In genomic region chr1:164152836-164153235, GRCm38 (mm10) we compare ENCODE assay signal across 31 mouse cellular contexts. TPM values are rescaled to one million over a fixed set of nuclear protein-coding genes. Genes with fewer than 3 reads are reported as not detected.
DNase-seq lines count a peak whose midpoint lies in the region; ATAC-seq and TF ChIP-seq lines count a peak whose summit lies in the region.
"Had no signal": no experiment of that assay in that cellular context is flagged by ENCODE, and none has a peak within 500 bp of the region (broad histone marks: within the 10 kb centered on the region; RNA-seq: fewer than 3 reads in every experiment).

No protein-coding gene starts in this region.

- H3K9me3 ChIP-seq in liver, embryonic 12.5 days (replicated peaks), result no peaks in the 10 kb centered on the region
- H3K9me3 ChIP-seq in liver, postnatal 0 days (ENCODE audit: low read length), result no peaks in the 10 kb centered on the region
- H3K9me3 ChIP-seq: forebrain, embryonic 12.5 days; G1E; heart, embryonic 10.5 days; heart, embryonic 15.5 days; limb, embryonic 13.5 days had no signal

- H3K36me3 ChIP-seq in liver, adult 2 months (ENCODE audit: control insufficient read depth, insufficient read depth, low read length), result peaks cover 18% of the 10 kb centered on the region
- no peaks in the 10 kb centered on the region for H3K36me3 ChIP-seq in liver, embryonic 12.5 days
- H3K36me3 ChIP-seq in liver, postnatal 0 days (replicated peaks; ENCODE audit: insufficient read depth, low read length), result no peaks in the 10 kb centered on the region
- H3K36me3 ChIP-seq: forebrain, embryonic 12.5 days; G1E; heart, embryonic 10.5 days; heart, embryonic 15.5 days; limb, embryonic 13.5 days had no signal

- WGBS in liver, adult 2 months, result 18% methylated on average over 5 of the region's 5 CpGs
- WGBS in liver, embryonic 12.5 days (ENCODE audit: insufficient replicate concordance), result 73% methylated on average over 5 of the region's 5 CpGs
- WGBS in liver, postnatal 0 days (ENCODE audit: insufficient replicate concordance), result 51% methylated on average over 5 of the region's 5 CpGs

- no peak for TF ChIP-seq POLR2A in liver, adult 2 months (IDR thresholded peaks at IDR 0.05; ENCODE audit: extremely low read depth, insufficient read depth, low read length)

- peaks cover 6% of the 10 kb centered on the region; the same call in 1 of the 2 replicates for H3K79me2 ChIP-seq in liver, adult 2 months (ENCODE audit: control insufficient read depth, insufficient read depth, low read length)

- 0 out of 2 replicates have a peak overlapping the region, but pooled peaks have one; percentile 38 for H3K9ac ChIP-seq in liver, adult 2 months (ENCODE audit: low read depth, low read length)
- no peak overlapping the region for H3K9ac ChIP-seq in liver, embryonic 12.5 days
- peak overlapping the region; percentile 54; the same call in 1 of the 2 replicates for H3K9ac ChIP-seq in liver, postnatal 0 days (replicated peaks)
- H3K9ac ChIP-seq: forebrain, embryonic 12.5 days; heart, embryonic 15.5 days; limb, embryonic 13.5 days; lung, embryonic 14.5 days had no signal

- peak overlapping the region; percentile 64; the same call in 1 of the 2 replicates for H3K4me3 ChIP-seq in liver, adult 2 months (ENCODE audit: insufficient read depth, low read depth, low read length)
- no peak overlapping the region for H3K4me3 ChIP-seq in liver, embryonic 12.5 days
- peak overlapping the region; percentile 52 for H3K4me3 ChIP-seq in liver, postnatal 0 days (ENCODE audit: low read depth, low read length)
- H3K4me3 ChIP-seq: forebrain, embryonic 12.5 days; heart, embryonic 10.5 days; heart, embryonic 15.5 days; layer of hippocampus, adult 2 months; left cerebral cortex, adult 2 months; limb, embryonic 13.5 days had no signal

- no peak for TF ChIP-seq CTCF in liver, adult 2 months (IDR thresholded peaks at IDR 0.05; ENCODE audit: low read depth, low read length)
- TF ChIP-seq CTCF in liver, postnatal 0 days (IDR thresholded peaks at IDR 0.05; ENCODE audit: low read depth), result no peak

- TF ChIP-seq EP300 in liver, postnatal 0 days (IDR thresholded peaks at IDR 0.05; ENCODE audit: low read depth), result peak; percentile 59; the same call in 1 of the 2 replicates

- no peak for ATAC-seq in liver, embryonic 12.5 days
- ATAC-seq in granulocyte monocyte progenitor cell, adult 5-6 weeks (replicated peaks; ENCODE audit: poor library complexity, severe bottlenecking), result peak; percentile 60
- no peak for ATAC-seq in liver, postnatal 0 days
- peak; percentile 29; the same call in 1 of the 2 replicates for ATAC-seq in neutrophil, adult 5-6 weeks (ENCODE audit: extremely low read depth, insufficient number of reproducible peaks, low FRiP score, poor library complexity, severe bottlenecking)
- ATAC-seq: hindbrain, embryonic 16.5 days had no signal

- peak; percentile 93 for DNase-seq in liver, adult 2 months (ENCODE audit: extremely low read depth, low read depth, low spot score)
- DNase-seq in liver, postnatal 0 days, result no peak
- no peak for DNase-seq in spleen, postnatal 14 days (ENCODE audit: low spot score in 2 of 2)
- DNase-seq in right cerebral cortex, postnatal 25 days, result no peak
- DNase-seq in adrenal gland, adult 18-20 months (ENCODE audit: low spot score in 2 of 2), result no peak
- DNase-seq: adrenal gland, postnatal 25 days; cerebellum, adult 18-20 months; cerebellum, postnatal 10 days; gastrocnemius, postnatal 14 days; kidney, adult 2 months; kidney, postnatal 36 days; lung, embryonic 14.5 days; midbrain, embryonic 14.5 days; right cerebral cortex, adult 18-20 months; right cerebral cortex, postnatal 4 days; thymus, postnatal 14 days had no signal

- peak overlapping the region; percentile 93 for H3K27ac ChIP-seq in liver, adult 2 months (replicated peaks; ENCODE audit: insufficient read depth, low read depth, low read length)
- no peak overlapping the region for H3K27ac ChIP-seq in liver, embryonic 12.5 days
- H3K27ac ChIP-seq in liver, postnatal 0 days (ENCODE audit: low read depth), result peak overlapping the region; percentile 89
- H3K27ac ChIP-seq: forebrain, embryonic 12.5 days; heart, embryonic 10.5 days; heart, embryonic 15.5 days; layer of hippocampus, adult 2 months; left cerebral cortex, adult 2 months; limb, embryonic 13.5 days had no signal

- no peaks in the 10 kb centered on the region for H3K27me3 ChIP-seq in liver, adult 2 months (ENCODE audit: control insufficient read depth, insufficient read depth, low read length)
- 0 out of 2 replicates have a peak, but pooled peaks cover 7% of the 10 kb centered on the region for H3K27me3 ChIP-seq in liver, embryonic 12.5 days (replicated peaks)
- H3K27me3 ChIP-seq in liver, postnatal 0 days (ENCODE audit: insufficient read depth, low read length), result no peaks in the 10 kb centered on the region
- H3K27me3 ChIP-seq: forebrain, embryonic 12.5 days had no signal

- H3K4me2 ChIP-seq in liver, embryonic 12.5 days, result no peak overlapping the region; the same call in 1 of the 2 replicates
- H3K4me2 ChIP-seq in liver, postnatal 0 days (ENCODE audit: low read depth, low read length), result peak overlapping the region; percentile 67
- H3K4me2 ChIP-seq: forebrain, embryonic 12.5 days; heart, embryonic 15.5 days; limb, embryonic 13.5 days; lung, embryonic 14.5 days had no signal

- peaks cover 21% of the 10 kb centered on the region for H3K4me1 ChIP-seq in liver, adult 2 months (ENCODE audit: control insufficient read depth, insufficient read depth, low read length)
- H3K4me1 ChIP-seq in liver, embryonic 12.5 days, result peaks cover 13% of the 10 kb centered on the region
- peaks cover 14% of the 10 kb centered on the region for H3K4me1 ChIP-seq in liver, postnatal 0 days (ENCODE audit: insufficient read depth)
- H3K4me1 ChIP-seq: forebrain, embryonic 12.5 days had no signal

RNA-seq across cellular contexts. Expression of gene F5, which starts 1.2 kb away (rescaled TPM):
- total RNA-seq in liver, adult 2 months (2014; rRNA removed), result 157 and 197 TPM in 2 replicates
- 77.7 and 79.8 TPM in 2 replicates for polyA plus RNA-seq in liver, adult 2 months (2012; rRNA removed)
- 6.2 and 7.0 TPM in 2 replicates for polyA plus RNA-seq in liver, embryonic 12.5 days (2016; fragmentation: Nextera tagmentation; extraction: Ambion mirVana)
- total RNA-seq in granulocyte monocyte progenitor cell, adult 5-6 weeks (2014; fragmentation: Nextera tagmentation), result 1.5 and 3.4 TPM in 2 replicates
- 3.1 and 3.8 TPM in 2 replicates for total RNA-seq in granulocyte monocyte progenitor cell, adult 5-6 weeks (2017)
- polyA plus RNA-seq in liver, postnatal 0 days (2015; fragmentation: Nextera tagmentation; extraction: Ambion mirVana), result 24.5 and 28.2 TPM in 2 replicates
- 23.7 and 25.5 TPM in 2 replicates for total RNA-seq in neutrophil, adult 5-6 weeks (2017)
- 1 to 10 TPM; 1.7 to 4.5 TPM for total RNA-seq in adrenal gland, adult 18-20 months (2021)

RNA-seq across cellular contexts. Expression of gene Selp, which starts 37.8 kb away (rescaled TPM):
- total RNA-seq in liver, adult 2 months (2014; rRNA removed), result 0.65 and 1.1 TPM in 2 replicates
- 0.40 and 1.1 TPM in 2 replicates for polyA plus RNA-seq in liver, adult 2 months (2012; rRNA removed)
- 0.38 and 0.41 TPM in 2 replicates for polyA plus RNA-seq in liver, embryonic 12.5 days (2016; fragmentation: Nextera tagmentation; extraction: Ambion mirVana)
- total RNA-seq in granulocyte monocyte progenitor cell, adult 5-6 weeks (2014; fragmentation: Nextera tagmentation), result 2.2 and 3.7 TPM in 2 replicates
- total RNA-seq in granulocyte monocyte progenitor cell, adult 5-6 weeks (2017), result 0.60 and 1.5 TPM in 2 replicates
- polyA plus RNA-seq in liver, postnatal 0 days (2015; fragmentation: Nextera tagmentation; extraction: Ambion mirVana), result 1.7 and 2.1 TPM in 2 replicates
- total RNA-seq in neutrophil, adult 5-6 weeks (2017), result 9.2 and 10.0 TPM in 2 replicates
- under 1 TPM; 0.43 to 0.96 TPM for total RNA-seq in adrenal gland, adult 18-20 months (2021)
- total RNA-seq: layer of hippocampus, adult 2 months; layer of hippocampus, postnatal 14 days; left cerebral cortex, adult 2 months; left cerebral cortex, postnatal 36 days had no signal
- polyA plus RNA-seq: brain, embryonic 14.5 days; forebrain, embryonic 12.5 days; G1E; hindbrain, embryonic 16.5 days; limb, embryonic 13.5 days; lung, embryonic 14.5 days; midbrain, embryonic 14.5 days; neural tube, embryonic 11.5 days had no signal

Comparison
In these comparisons a context has a peak if more than half of its experiments do, and no peak if none do; other contexts are left out.
1. ATAC-seq: peak in granulocyte monocyte progenitor cell, adult 5-6 weeks (single experiment) and neutrophil, adult 5-6 weeks (single experiment); none in liver, embryonic 12.5 days (single experiment) and liver, postnatal 0 days (single experiment).